Mouse (Mus musculus): ENCODE measurements around the gene Irak3.

- no peak for TF ChIP-seq CTCF (conservative IDR thresholded peaks at IDR 0.05; ENCODE audit: low read length)
- TF ChIP-seq NANOG (IDR thresholded peaks at IDR 0.05; ENCODE audit: borderline replicate concordance, low read length): no peak
- TF ChIP-seq POU5F1 (IDR thresholded peaks at IDR 0.05; ENCODE audit: borderline replicate concordance, low read length): no peak
Observed at GRCm38 (mm10) chr10:120097564-120097963, 104.4 kb downstream of the Irak3 start.
